Comparison of ENCODE assay signal across 8 mouse cellular contexts in the genomic region with DNA sequence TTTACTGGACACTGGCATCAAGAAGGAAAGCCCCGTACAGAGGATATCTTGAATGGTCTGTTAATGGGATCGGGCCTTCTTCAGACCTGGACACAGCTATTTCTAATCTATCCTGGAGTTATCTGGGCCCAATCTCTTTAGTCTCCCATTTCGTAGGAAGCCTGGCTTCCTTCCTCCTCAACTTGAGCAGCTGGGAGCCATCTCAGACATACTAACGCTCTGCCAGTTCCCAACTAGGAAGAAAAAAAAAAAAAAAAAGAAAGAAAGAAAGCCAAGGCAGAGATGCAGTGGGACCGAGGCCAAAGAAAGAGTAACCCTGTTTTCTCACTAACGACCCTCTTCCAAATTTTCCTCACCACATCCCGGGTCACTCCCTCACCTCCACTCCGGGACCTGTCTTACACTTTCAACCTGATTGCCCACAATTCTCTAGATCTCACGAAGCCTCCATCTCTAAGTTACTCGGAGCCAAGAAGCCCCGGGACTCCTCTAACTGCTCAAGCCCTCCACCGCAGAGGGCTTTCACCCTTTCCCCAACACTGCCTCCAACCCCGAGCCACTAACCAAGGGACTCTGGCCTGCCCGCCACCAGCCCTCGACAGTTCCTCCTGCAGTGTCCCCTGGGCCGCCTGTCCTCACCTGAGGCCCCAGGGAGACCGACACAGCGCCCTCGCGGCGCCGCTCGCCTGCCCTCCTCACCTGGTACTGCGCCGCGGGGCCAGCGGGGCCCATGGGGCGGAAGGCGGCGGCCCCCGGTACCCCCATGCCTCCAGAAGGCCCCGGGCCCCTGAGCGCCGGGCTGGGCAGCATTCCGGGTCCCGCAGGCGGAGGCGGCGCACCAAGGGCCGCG. TPM values are rescaled to one million over a fixed set of nuclear protein-coding genes. Genes with fewer than 3 reads are reported as not detected.
DNase-seq lines count a peak whose midpoint lies in the region; ATAC-seq and TF ChIP-seq lines count a peak whose summit lies in the region.

No protein-coding gene starts in this region.

- peak overlapping the region; percentile 83 for H3K4me2 ChIP-seq in hindbrain, embryonic 13.5 days
- H3K4me2 ChIP-seq in liver, embryonic 13.5 days = peak overlapping the region; percentile 93

- ATAC-seq in hindbrain, embryonic 13.5 days (ENCODE audit: low FRiP score) = peak; percentile 39
- ATAC-seq in liver, embryonic 13.5 days (ENCODE audit: low read depth) = peak; percentile 43
- 0 out of 2 replicates have a peak, but pooled peaks have one; percentile 5 for ATAC-seq in monocyte, adult 5-6 weeks (replicated peaks; ENCODE audit: insufficient number of reproducible peaks, low FRiP score, low TSS enrichment, poor library complexity, severe bottlenecking)

- H3K9me3 ChIP-seq in hindbrain, embryonic 13.5 days = no peaks in the 10 kb centered on the region
- no peaks in the 10 kb centered on the region for H3K9me3 ChIP-seq in liver, embryonic 13.5 days (replicated peaks)

- DNase-seq in adrenal gland, postnatal 25 days = peak; percentile 53
- no peak for DNase-seq in adrenal gland, postnatal 4 days (ENCODE audit: low spot score in 2 of 2)
- peak; percentile 42 for DNase-seq in Muller cell, postnatal 12 days (ENCODE audit: inconsistent ontology term)
- DNase-seq in liver, embryonic 13.5 days = peak; percentile 51
- no peak for DNase-seq in right cerebral cortex, adult 2 months (ENCODE audit: low spot score in 2 of 2)

- peaks cover 5% of the 10 kb centered on the region; the same call in 1 of the 2 replicates for H3K4me1 ChIP-seq in embryonic fibroblast, embryonic 13.5 days (ENCODE audit: control insufficient read depth, insufficient read depth, low read length)
- H3K4me1 ChIP-seq in hindbrain, embryonic 13.5 days (replicated peaks) = peaks cover 64% of the 10 kb centered on the region
- H3K4me1 ChIP-seq in liver, embryonic 13.5 days (replicated peaks) = peaks cover 81% of the 10 kb centered on the region

- H3K36me3 ChIP-seq in hindbrain, embryonic 13.5 days = peaks cover 4% of the 10 kb centered on the region
- H3K36me3 ChIP-seq in liver, embryonic 13.5 days = peaks cover 13% of the 10 kb centered on the region

- peak overlapping the region; percentile 79 for H3K27ac ChIP-seq in embryonic fibroblast, embryonic 13.5 days (ENCODE audit: insufficient read depth, low read length)
- peak overlapping the region; percentile 93 for H3K27ac ChIP-seq in hindbrain, embryonic 13.5 days
- H3K27ac ChIP-seq in liver, embryonic 13.5 days = peak overlapping the region; percentile 93

- TF ChIP-seq CTCF in embryonic fibroblast, embryonic 13.5 days (IDR thresholded peaks at IDR 0.05; ENCODE audit: borderline replicate concordance, insufficient read depth, low read length) = no peak

- H3K27me3 ChIP-seq in hindbrain, embryonic 13.5 days = no peaks in the 10 kb centered on the region
- H3K27me3 ChIP-seq in liver, embryonic 13.5 days = no peaks in the 10 kb centered on the region

- peak overlapping the region; percentile 86 for H3K4me3 ChIP-seq in embryonic fibroblast, embryonic 13.5 days (ENCODE audit: insufficient read depth, low read length)
- H3K4me3 ChIP-seq in hindbrain, embryonic 13.5 days = peak overlapping the region; percentile 98
- H3K4me3 ChIP-seq in liver, embryonic 13.5 days (replicated peaks) = peak overlapping the region; percentile 98

- WGBS in hindbrain, embryonic 13.5 days = 3% methylated on average over 28 of the region's 41 CpGs
- WGBS in liver, embryonic 13.5 days (ENCODE audit: insufficient replicate concordance) = 1% methylated on average over 41 of the region's 41 CpGs

- no peak for TF ChIP-seq POLR2A in embryonic fibroblast, embryonic 13.5 days (IDR thresholded peaks at IDR 0.05; ENCODE audit: low read depth, low read length)

- H3K9ac ChIP-seq in hindbrain, embryonic 13.5 days = peak overlapping the region; percentile 97
- H3K9ac ChIP-seq in liver, embryonic 13.5 days = peak overlapping the region; percentile 98

RNA-seq across cellular contexts. Expression of a gene that starts 0.8 kb away (rescaled TPM):
- 89.6 and 114 TPM in 2 replicates for total RNA-seq in adrenal gland, postnatal 25 days (2021)
- 100 to 1,000 TPM; 104 to 117 TPM for total RNA-seq in adrenal gland, postnatal 4 days (2021)
- 50.4 and 64.3 TPM in 2 replicates for polyA plus RNA-seq in embryonic fibroblast, embryonic 13.5 days (2011; ENCODE audit: insufficient read length, low read depth, missing spikeins)
- polyA plus RNA-seq in hindbrain, embryonic 13.5 days (2015; fragmentation: Nextera tagmentation; extraction: Ambion mirVana) = 14.3 and 16.0 TPM in 2 replicates
- polyA plus RNA-seq in liver, embryonic 13.5 days (2015; fragmentation: Nextera tagmentation; extraction: Ambion mirVana) = 27.8 and 29.2 TPM in 2 replicates
- 131 to 175 TPM (median 165 TPM) in 3 replicates for total RNA-seq in monocyte, adult 5-6 weeks (2017)

RNA-seq across cellular contexts. Expression of a gene that starts 4.5 kb away (rescaled TPM):
- total RNA-seq in adrenal gland, postnatal 25 days (2021) = 0.36 TPM in 1 of 2 replicates, not detected in the other
- total RNA-seq in adrenal gland, postnatal 4 days (2021) = under 1 TPM; 0.25 to 0.34 TPM
- 0.16 and 0.18 TPM in 2 replicates for polyA plus RNA-seq in embryonic fibroblast, embryonic 13.5 days (2011; ENCODE audit: insufficient read length, low read depth, missing spikeins)
- 0.12 and 0.21 TPM in 2 replicates for polyA plus RNA-seq in hindbrain, embryonic 13.5 days (2015; fragmentation: Nextera tagmentation; extraction: Ambion mirVana)
- polyA plus RNA-seq in liver, embryonic 13.5 days (2015; fragmentation: Nextera tagmentation; extraction: Ambion mirVana) = 0.27 and 0.39 TPM in 2 replicates
- total RNA-seq in monocyte, adult 5-6 weeks (2017) = not detected in 3 replicates

RNA-seq across cellular contexts. Expression of a gene that starts 16.1 kb away (rescaled TPM):
- 150 and 151 TPM in 2 replicates for total RNA-seq in adrenal gland, postnatal 25 days (2021)
- 100 to 1,000 TPM; 131 to 138 TPM for total RNA-seq in adrenal gland, postnatal 4 days (2021)
- 141 and 156 TPM in 2 replicates for polyA plus RNA-seq in embryonic fibroblast, embryonic 13.5 days (2011; ENCODE audit: insufficient read length, low read depth, missing spikeins)
- polyA plus RNA-seq in hindbrain, embryonic 13.5 days (2015; fragmentation: Nextera tagmentation; extraction: Ambion mirVana) = 339 and 341 TPM in 2 replicates
- 204 and 210 TPM in 2 replicates for polyA plus RNA-seq in liver, embryonic 13.5 days (2015; fragmentation: Nextera tagmentation; extraction: Ambion mirVana)
- 75.9 to 107 TPM (median 106 TPM) in 3 replicates for total RNA-seq in monocyte, adult 5-6 weeks (2017)

RNA-seq across cellular contexts. Expression of a gene that starts 16.1 kb away (rescaled TPM):
- total RNA-seq in adrenal gland, postnatal 25 days (2021) = 52.5 and 72.1 TPM in 2 replicates
- 10 to 100 TPM; 69.3 to 71.0 TPM for total RNA-seq in adrenal gland, postnatal 4 days (2021)
- 49.5 and 60.5 TPM in 2 replicates for polyA plus RNA-seq in embryonic fibroblast, embryonic 13.5 days (2011; ENCODE audit: insufficient read length, low read depth, missing spikeins)
- 37.4 and 38.3 TPM in 2 replicates for polyA plus RNA-seq in hindbrain, embryonic 13.5 days (2015; fragmentation: Nextera tagmentation; extraction: Ambion mirVana)
- 55.4 and 66.0 TPM in 2 replicates for polyA plus RNA-seq in liver, embryonic 13.5 days (2015; fragmentation: Nextera tagmentation; extraction: Ambion mirVana)
- 77.3 to 82.1 TPM (median 79.9 TPM) in 3 replicates for total RNA-seq in monocyte, adult 5-6 weeks (2017)

RNA-seq across cellular contexts. Expression of a gene that starts 29.6 kb away (rescaled TPM):
- not detected in 2 replicates for total RNA-seq in adrenal gland, postnatal 25 days (2021)
- total RNA-seq in adrenal gland, postnatal 4 days (2021) = under 1 TPM in 1 of 2 experiments, not detected in 1; 0.37 TPM
- not detected in 2 replicates for polyA plus RNA-seq in embryonic fibroblast, embryonic 13.5 days (2011; ENCODE audit: insufficient read length, low read depth, missing spikeins)
- not detected in 2 replicates for polyA plus RNA-seq in hindbrain, embryonic 13.5 days (2015; fragmentation: Nextera tagmentation; extraction: Ambion mirVana)
- not detected in 2 replicates for polyA plus RNA-seq in liver, embryonic 13.5 days (2015; fragmentation: Nextera tagmentation; extraction: Ambion mirVana)
- 1.5 TPM in 1 of 3 replicates, not detected in the others for total RNA-seq in monocyte, adult 5-6 weeks (2017)

Comparison
In these comparisons a context has a peak if more than half of its experiments do, and no peak if none do; other contexts are left out.
1. DNase-seq: peak in adrenal gland, postnatal 25 days (single experiment), Muller cell, postnatal 12 days (single experiment) and liver, embryonic 13.5 days (single experiment); none in adrenal gland, postnatal 4 days (0 of 2) and right cerebral cortex, adult 2 months (0 of 2).
2. Peak in every context shown above with its lines, with median percentiles within 50 percentile points of each other: H3K27ac ChIP-seq, H3K4me3 ChIP-seq and ATAC-seq.